Mouse (Mus musculus) kidney, adult 2 months (tissue): ENCODE results near the gene Rmi2. TPM values are rescaled to one million over a fixed set of nuclear protein-coding genes. Genes with fewer than 3 reads are reported as not detected.
A peak's percentile ranks its signal among the peaks of the same experiment; 100 is the strongest.

Experiments used
- DNase-seq: peaks from one replicate; pipeline ENCODE4 v3.0.0; 2021
- H3K27ac ChIP-seq: fragments of 200-500 bp; 2 replicates; pipeline ENCODE4 v1.5.1; 2012; ENCODE audit warnings: low read depth, low read length, control low read depth, inconsistent platforms; ENCODE audit not compliant: insufficient read depth
- H3K27me3 ChIP-seq: fragments of 200-500 bp; replicated peaks from 2 replicates; pipeline ENCODE4 v1.6.1; 2012; ENCODE audit warnings: mild to moderate bottlenecking, moderate library complexity, low read length, inconsistent platforms; ENCODE audit not compliant: control insufficient read depth, insufficient read depth
- H3K36me3 ChIP-seq: fragments of 200-500 bp; 2 replicates; pipeline ENCODE4 v1.6.1; 2012; ENCODE audit warnings: mild to moderate bottlenecking, moderate library complexity, low read length, inconsistent platforms; ENCODE audit not compliant: control insufficient read depth, insufficient read depth
- H3K4me1 ChIP-seq: fragments of 200-500 bp; 2 replicates; pipeline ENCODE4 v1.6.1; 2011; ENCODE audit warnings: low read length; ENCODE audit not compliant: control insufficient read depth, insufficient read depth
- H3K4me3 ChIP-seq: fragments of 200-500 bp; 2 replicates; pipeline ENCODE4 v1.5.1; 2011; ENCODE audit warnings: mild to moderate bottlenecking, low read depth, low read length, control low read depth; ENCODE audit not compliant: insufficient read depth
- CTCF ChIP-seq: fragments of 200-500 bp; conservative IDR thresholded peaks from 2 replicates; pipeline ENCODE4 v1.5.1; 2011; ENCODE audit warnings: low read depth, mild to moderate bottlenecking, control low read depth, low read length, moderate library complexity, mixed read lengths; ENCODE audit not compliant: insufficient read depth, insufficient read length
- POLR2A ChIP-seq: fragments of 200-500 bp; IDR thresholded peaks from one replicate; pipeline ENCODE4 v1.6.1; 2011; ENCODE audit warnings: low read depth, low read length, control low read depth
- WGBS: fragments of 180-500 bp; shearing (Covaris S2); methylation state at CpG from one replicate; pipeline ENCODE4 v1.1.7; 2018; 5-methylcytosine and 5-hydroxymethylcytosine counted together
- polyA plus RNA-seq: library from polyadenylated mRNA; depleted of rRNA; stranded (reverse); fragments of >200 nt; gene quantifications from 2 replicates; pipeline ENCODE4 v1.2.3, GENCODE M21; 2012

Gene Rmi2
- polyA plus RNA-seq, 1 experiment: 0.27 TPM

GRCm38 (mm10) chr16:10881231-10881962, 46.5 kb downstream of the Rmi2 start:
- H3K27me3 ChIP-seq: no peaks in the 10 kb centered on the region
- DNase-seq: no peak
- no peak overlapping the region for H3K27ac ChIP-seq
- WGBS: 55% methylated on average over 4 of the region's 4 CpGs
- no peak overlapping the region for H3K4me3 ChIP-seq
- H3K36me3 ChIP-seq: no peaks in the 10 kb centered on the region
- no peak for TF ChIP-seq POLR2A
- no peak for TF ChIP-seq CTCF
- H3K4me1 ChIP-seq: no peaks in the 10 kb centered on the region

DNA sequence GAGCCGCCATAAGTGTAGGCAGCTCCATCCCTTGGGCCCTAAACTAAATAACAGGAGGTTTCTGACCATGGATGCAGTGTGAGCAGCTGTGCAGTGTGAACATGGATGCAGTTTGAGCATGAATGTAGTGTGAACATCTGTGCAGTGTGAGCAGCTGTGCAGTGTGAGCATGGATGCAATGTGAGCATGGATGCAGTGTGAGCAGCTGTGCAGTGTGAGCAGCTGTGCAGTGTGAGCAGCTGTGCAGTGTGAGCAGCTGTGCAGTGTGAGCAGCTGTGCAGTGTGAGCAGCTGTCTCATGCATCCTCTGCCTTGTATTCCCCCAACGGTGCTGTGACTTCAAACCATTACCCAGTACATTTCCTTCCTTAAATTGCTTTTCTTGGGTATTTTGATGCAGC, 52.6 kb downstream of the Rmi2 start:
- no peak for TF ChIP-seq CTCF
- TF ChIP-seq POLR2A: no peak

DNA sequence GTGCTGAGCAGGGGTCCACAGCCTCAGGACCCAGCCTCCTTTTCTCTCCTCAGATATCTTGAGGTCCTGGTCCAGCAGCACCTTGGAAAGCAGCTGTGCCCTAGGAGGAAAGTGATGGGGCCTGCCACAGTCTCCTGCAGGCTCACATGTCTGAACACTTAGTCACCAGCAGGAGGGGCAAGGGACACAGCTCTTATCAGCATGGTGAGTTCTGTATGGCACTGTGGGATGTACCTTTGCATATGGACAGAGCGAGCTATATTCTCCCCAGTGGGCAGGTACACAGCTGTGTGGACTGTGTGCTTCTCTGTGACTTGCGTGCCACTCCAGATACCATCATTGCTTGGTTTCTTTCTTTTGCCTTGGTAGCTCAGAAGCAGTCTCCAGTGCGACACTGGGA, 55.5 kb downstream of the Rmi2 start:
- H3K4me3 ChIP-seq: no peak overlapping the region
- TF ChIP-seq POLR2A (no peak), CTCF (peak; percentile 41)
- 83% methylated on average over 3 of the region's 3 CpGs for WGBS
- DNase-seq: no peak
- no peaks in the 10 kb centered on the region for H3K27me3 ChIP-seq
- H3K4me1 ChIP-seq: no peaks in the 10 kb centered on the region
- no peak overlapping the region for H3K27ac ChIP-seq
- H3K36me3 ChIP-seq: no peaks in the 10 kb centered on the region

More for the DNA sequence above, 52.6 kb downstream of the Rmi2 start:
- H3K36me3 ChIP-seq: no peaks in the 10 kb centered on the region
- H3K27ac ChIP-seq: no peak overlapping the region
- WGBS: 76% methylated on average over 2 of the region's 2 CpGs
- no peak for DNase-seq
- H3K27me3 ChIP-seq: no peaks in the 10 kb centered on the region
- H3K4me3 ChIP-seq: no peak overlapping the region
- H3K4me1 ChIP-seq: no peaks in the 10 kb centered on the region

DNA sequence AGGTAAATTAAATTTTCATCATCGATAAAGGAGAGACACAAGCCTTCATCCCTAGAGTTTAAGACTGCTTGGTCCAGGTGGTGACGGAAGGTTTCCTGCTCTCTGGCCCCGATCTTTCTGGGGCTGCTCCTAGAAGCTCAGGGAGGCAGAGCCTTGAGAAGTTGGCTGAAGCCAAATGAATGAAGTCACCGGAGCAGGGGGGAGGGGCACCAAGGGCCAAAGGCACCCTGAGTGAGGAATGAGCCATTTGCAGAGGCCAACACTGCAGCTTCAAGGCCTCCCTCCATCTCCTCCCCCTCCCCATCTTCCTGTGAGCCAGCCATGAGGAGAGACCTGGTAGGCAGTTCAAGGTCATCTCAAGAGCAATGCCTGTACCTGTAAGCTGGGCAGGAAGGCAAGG, 58.3 kb downstream of the Rmi2 start:
- no peaks in the 10 kb centered on the region for H3K27me3 ChIP-seq
- TF ChIP-seq POLR2A (no peak), CTCF (no peak)
- H3K4me1 ChIP-seq: no peaks in the 10 kb centered on the region
- WGBS: 67% methylated on average over 4 of the region's 4 CpGs
- no peak overlapping the region for H3K4me3 ChIP-seq
- DNase-seq: no peak
- no peak overlapping the region for H3K27ac ChIP-seq
- no peaks in the 10 kb centered on the region for H3K36me3 ChIP-seq

DNA sequence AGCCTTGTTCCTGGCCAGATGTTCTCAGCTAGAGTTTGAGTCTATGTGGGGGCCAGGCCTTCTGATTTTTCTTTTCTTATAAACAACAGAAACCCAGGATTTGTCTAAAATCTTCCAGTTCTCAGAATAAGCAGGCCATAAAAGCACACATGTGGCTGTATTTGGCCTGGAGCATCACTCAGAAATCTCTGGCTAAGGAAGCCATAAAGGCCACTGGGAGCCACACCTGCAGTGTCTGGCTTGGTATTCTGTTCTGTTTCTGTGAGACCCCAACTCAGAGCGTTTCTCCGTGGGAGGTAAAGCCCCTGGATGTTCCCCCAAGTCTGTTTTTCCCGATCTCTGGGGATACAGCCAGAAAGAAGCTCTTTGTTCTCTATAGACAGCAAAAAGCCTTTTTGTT, 61.0 kb downstream of the Rmi2 start:
- Histone ChIP-seq H3K36me3 (no peaks in the 10 kb centered on the region), H3K4me1 (no peaks in the 10 kb centered on the region)

GRCm38 (mm10) chr16:10897372-10897771, 62.5 kb downstream of the Rmi2 start:
- DNase-seq: no peak
- Histone ChIP-seq H3K27ac (no peak overlapping the region), H3K4me3 (no peak overlapping the region), H3K4me1 (no peaks in the 10 kb centered on the region), H3K27me3 (no peaks in the 10 kb centered on the region), H3K36me3 (no peaks in the 10 kb centered on the region)
- TF ChIP-seq CTCF: no peak
- TF ChIP-seq POLR2A: no peak
- 53% methylated on average over 6 of the region's 6 CpGs for WGBS

More for the DNA sequence above, 61.0 kb downstream of the Rmi2 start:
- Histone ChIP-seq H3K27ac (no peak overlapping the region), H3K4me3 (no peak overlapping the region), H3K27me3 (no peaks in the 10 kb centered on the region)
- WGBS: 92% methylated on average over 3 of the region's 3 CpGs
- DNase-seq: no peak
- TF ChIP-seq POLR2A: no peak
- no peak for TF ChIP-seq CTCF

DNA sequence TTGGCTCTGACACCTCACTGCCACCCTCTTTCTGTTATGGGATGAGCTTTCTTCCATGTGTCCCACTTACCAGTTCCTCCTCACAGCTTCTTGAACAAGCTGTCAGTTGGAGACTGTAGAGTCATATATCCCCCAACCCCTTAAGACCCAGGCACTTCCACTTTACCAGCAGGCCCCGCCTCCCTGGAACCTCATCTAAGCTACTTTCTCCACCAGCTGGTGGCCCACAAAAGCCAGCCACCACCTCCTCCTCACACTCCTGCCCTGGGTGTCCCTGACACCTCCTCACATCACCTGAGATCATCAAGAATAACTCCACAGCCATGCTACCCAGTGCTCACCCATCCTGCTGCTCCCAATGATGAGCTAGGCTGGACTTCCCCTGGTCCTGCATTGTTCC, 65.9 kb downstream of the Rmi2 start:
- Histone ChIP-seq H3K27me3 (no peaks in the 10 kb centered on the region), H3K27ac (no peak overlapping the region), H3K4me3 (no peak overlapping the region), H3K4me1 (no peaks in the 10 kb centered on the region), H3K36me3 (no peaks in the 10 kb centered on the region)
- TF ChIP-seq CTCF: no peak
- no peak for TF ChIP-seq POLR2A
- DNase-seq: no peak
- 100% methylated on average over 1 of the region's 1 CpGs for WGBS

- 55% methylated on average over 2 of the region's 2 CpGs for WGBS
- Histone ChIP-seq H3K4me3 (no peak overlapping the region), H3K36me3 (no peaks in the 10 kb centered on the region), H3K27me3 (no peaks in the 10 kb centered on the region), H3K27ac (no peak overlapping the region), H3K4me1 (no peaks in the 10 kb centered on the region)
- DNase-seq: no peak
- no peak for TF ChIP-seq POLR2A
- TF ChIP-seq CTCF: no peak
Observed at GRCm38 (mm10) chr16:10901956-10902355, 67.1 kb downstream of the Rmi2 start.
